Mouse (Mus musculus) neural tube, embryonic 15.5 days (tissue): Measurements from ENCODE around the gene Impg1. TPM values are rescaled to one million over a fixed set of nuclear protein-coding genes. Genes with fewer than 3 reads are reported as not detected.
"Not testable (repeated sequence)": the region's sequence is repeated elsewhere in the genome, so short reads cannot be mapped to it uniquely, and the experiment has no call there.

Experiments
- ATAC-seq: fragments of 200-750 bp; cut with Nextera tagmentation; 2 replicates; pipeline ENCODE4 v1.8.0; 2017; ENCODE audit warnings: mild to moderate bottlenecking, moderate TSS enrichment, moderate library complexity; ENCODE audit not compliant: low FRiP score
- H3K27ac ChIP-seq: fragments of 300-500 bp; sonication (generic); replicated peaks from 2 replicates; pipeline ENCODE4 v1.5.1; 2015; ENCODE audit warnings: mild to moderate bottlenecking, inconsistent platforms
- H3K27me3 ChIP-seq: fragments of 300-500 bp; sonication (generic); replicated peaks from 2 replicates; pipeline ENCODE4 v1.6.1; 2015; ENCODE audit warnings: inconsistent platforms
- H3K36me3 ChIP-seq: fragments of 300-500 bp; sonication (generic); 2 replicates; pipeline ENCODE4 v1.6.1; 2015; ENCODE audit warnings: inconsistent platforms
- H3K4me1 ChIP-seq: fragments of 300-500 bp; sonication (generic); 2 replicates; pipeline ENCODE4 v1.6.1; 2015; ENCODE audit warnings: inconsistent platforms
- H3K4me2 ChIP-seq: fragments of 300-500 bp; sonication (generic); 2 replicates; pipeline ENCODE4 v1.6.1; 2015; ENCODE audit warnings: inconsistent platforms, mild to moderate bottlenecking, moderate library complexity
- H3K4me3 ChIP-seq: fragments of 300-500 bp; sonication (generic); replicated peaks from 2 replicates; pipeline ENCODE4 v1.5.1; 2015; ENCODE audit warnings: mild to moderate bottlenecking, inconsistent platforms
- H3K9ac ChIP-seq: fragments of 300-500 bp; sonication (generic); replicated peaks from 2 replicates; pipeline ENCODE4 v1.6.1; 2015; ENCODE audit warnings: mild to moderate bottlenecking, inconsistent platforms
- H3K9me3 ChIP-seq: fragments of 300-500 bp; sonication (generic); replicated peaks from 2 replicates; pipeline ENCODE4 v1.6.1; 2016; ENCODE audit warnings: inconsistent platforms
- WGBS: fragments of 180-500 bp; shearing (Covaris S2); methylation state at CpG from one replicate; pipeline ENCODE4 v1.1.7; 2015; ENCODE audit warnings: mixed read lengths; 5-methylcytosine and 5-hydroxymethylcytosine counted together
- polyA plus RNA-seq: library from polyadenylated mRNA; unstranded; fragments of >200 nt; fragmentation: Nextera tagmentation; extraction: Ambion mirVana; gene quantifications from 2 replicates; pipeline ENCODE4 v1.2.1, GENCODE M21; 2015

The Impg1 gene
- polyA plus RNA-seq, 1 experiment from 2014 or later, result 0.05 TPM

GRCm38 (mm10) chr9:80341756-80342155, 123.5 kb downstream of the Impg1 start:
- Histone ChIP-seq H3K27ac (no peak overlapping the region), H3K36me3 (no peaks in the 10 kb centered on the region), H3K4me1 (no peaks in the 10 kb centered on the region), H3K4me2 (no peak overlapping the region), H3K27me3 (no peaks in the 10 kb centered on the region), H3K9me3 (no peaks in the 10 kb centered on the region), H3K4me3 (no peak overlapping the region), H3K9ac (no peak overlapping the region)
- no peak for ATAC-seq
- 97% methylated on average over 16 of the region's 16 CpGs for WGBS

- no peaks in the 10 kb centered on the region for H3K4me1 ChIP-seq
- no peak overlapping the region for H3K4me2 ChIP-seq
- no peak for ATAC-seq
- no peak overlapping the region for H3K4me3 ChIP-seq
- H3K27ac ChIP-seq, result no peak overlapping the region
- no peaks in the 10 kb centered on the region for H3K9me3 ChIP-seq
- no peaks in the 10 kb centered on the region for H3K36me3 ChIP-seq
- WGBS, result 61% methylated on average over 1 of the region's 1 CpGs
- H3K9ac ChIP-seq, result no peak overlapping the region
- no peaks in the 10 kb centered on the region for H3K27me3 ChIP-seq
Observed at GRCm38 (mm10) chr9:80340927-80341326, 124.4 kb downstream of the Impg1 start.

GRCm38 (mm10) chr9:80338026-80338425, 127.3 kb downstream of the Impg1 start:
- ATAC-seq, result no peak
- Histone ChIP-seq H3K36me3 (no peaks in the 10 kb centered on the region), H3K9ac (no peak overlapping the region), H3K9me3 (no peaks in the 10 kb centered on the region), H3K27ac (no peak overlapping the region), H3K4me3 (no peak overlapping the region), H3K4me2 (no peak overlapping the region), H3K27me3 (peaks cover under 1% of the 10 kb centered on the region; the same call in 1 of the 2 replicates), H3K4me1 (no peaks in the 10 kb centered on the region)
- 90% methylated on average over 6 of the region's 6 CpGs for WGBS

- Histone ChIP-seq H3K36me3 (no peaks in the 10 kb centered on the region), H3K9ac (no peak overlapping the region), H3K9me3 (no peaks in the 10 kb centered on the region), H3K27me3 (peaks cover 7% of the 10 kb centered on the region; the same call in 1 of the 2 replicates), H3K27ac (no peak overlapping the region), H3K4me2 (no peak overlapping the region), H3K4me3 (no peak overlapping the region), H3K4me1 (peaks cover 5% of the 10 kb centered on the region; the same call in 1 of the 2 replicates)
- no peak for ATAC-seq
- 81% methylated on average over 13 of the region's 13 CpGs for WGBS
Observed at GRCm38 (mm10) chr9:80335660-80336357, 129.5 kb downstream of the Impg1 start.

- ATAC-seq, result no peak
- Histone ChIP-seq H3K27ac (no peak overlapping the region), H3K4me1 (peaks cover 5% of the 10 kb centered on the region; the same call in 1 of the 2 replicates), H3K36me3 (no peaks in the 10 kb centered on the region), H3K27me3 (peaks cover 7% of the 10 kb centered on the region; the same call in 1 of the 2 replicates), H3K4me2 (no peak overlapping the region), H3K4me3 (no peak overlapping the region), H3K9ac (no peak overlapping the region), H3K9me3 (no peaks in the 10 kb centered on the region)
- WGBS, result 61% methylated on average over 14 of the region's 14 CpGs
Observed at GRCm38 (mm10) chr9:80333998-80334605, 131.2 kb downstream of the Impg1 start.

GRCm38 (mm10) chr9:80333466-80333865, 131.8 kb downstream of the Impg1 start:
- Histone ChIP-seq H3K4me1 (peaks cover 5% of the 10 kb centered on the region; the same call in 1 of the 2 replicates), H3K27me3 (peaks cover 7% of the 10 kb centered on the region; the same call in 1 of the 2 replicates), H3K36me3 (no peaks in the 10 kb centered on the region), H3K4me2 (no peak overlapping the region), H3K4me3 (no peak overlapping the region), H3K9ac (no peak overlapping the region), H3K9me3 (no peaks in the 10 kb centered on the region), H3K27ac (no peak overlapping the region)
- WGBS, result 51% methylated on average over 8 of the region's 8 CpGs
- ATAC-seq, result no peak

GRCm38 (mm10) chr9:80332153-80332552, 133.1 kb downstream of the Impg1 start:
- no peaks in the 10 kb centered on the region for H3K36me3 ChIP-seq
- H3K9me3 ChIP-seq, result no peaks in the 10 kb centered on the region
- H3K27ac ChIP-seq, result no peak overlapping the region
- H3K4me2 ChIP-seq, result peak overlapping the region; percentile 64
- no peak overlapping the region for H3K9ac ChIP-seq
- peaks cover 7% of the 10 kb centered on the region; the same call in 1 of the 2 replicates for H3K27me3 ChIP-seq
- ATAC-seq, result peak; percentile 81
- peak overlapping the region; percentile 28 for H3K4me3 ChIP-seq
- WGBS, result 22% methylated on average over 14 of the region's 14 CpGs
- peaks cover 5% of the 10 kb centered on the region; the same call in 1 of the 2 replicates for H3K4me1 ChIP-seq

GRCm38 (mm10) chr9:80321051-80321887, 144.0 kb downstream of the Impg1 start:
- not testable (repeated sequence) for H3K27ac ChIP-seq, ATAC-seq, H3K4me3 ChIP-seq, H3K9me3 ChIP-seq, H3K4me2 ChIP-seq, H3K4me1 ChIP-seq, H3K9ac ChIP-seq, H3K27me3 ChIP-seq, H3K36me3 ChIP-seq
- 97% methylated on average over 2 of the region's 2 CpGs for WGBS

GRCm38 (mm10) chr9:80318027-80318426, 147.3 kb downstream of the Impg1 start:
- WGBS, result 89% methylated on average over 6 of the region's 6 CpGs
- no peaks in the 10 kb centered on the region for H3K36me3 ChIP-seq
- H3K4me1 ChIP-seq, result no peaks in the 10 kb centered on the region
- no peak overlapping the region for H3K4me3 ChIP-seq
- no peaks in the 10 kb centered on the region for H3K9me3 ChIP-seq
- H3K9ac ChIP-seq, result no peak overlapping the region
- no peak overlapping the region for H3K4me2 ChIP-seq
- H3K27me3 ChIP-seq, result no peaks in the 10 kb centered on the region
- ATAC-seq, result no peak
- H3K27ac ChIP-seq, result no peak overlapping the region

GRCm38 (mm10) chr9:80315922-80316321, 149.4 kb downstream of the Impg1 start:
- 93% methylated on average over 6 of the region's 6 CpGs for WGBS

GRCm38 (mm10) chr9:80313610-80314009, 151.7 kb downstream of the Impg1 start:
- Histone ChIP-seq H3K27me3 (no peaks in the 10 kb centered on the region), H3K36me3 (no peaks in the 10 kb centered on the region), H3K4me3 (no peak overlapping the region), H3K4me1 (no peaks in the 10 kb centered on the region), H3K4me2 (no peak overlapping the region), H3K27ac (no peak overlapping the region), H3K9ac (no peak overlapping the region), H3K9me3 (no peaks in the 10 kb centered on the region)
- ATAC-seq, result no peak
- WGBS, result 85% methylated on average over 5 of the region's 5 CpGs

More at GRCm38 (mm10) chr9:80315922-80316321, 149.4 kb downstream of the Impg1 start:
- H3K4me3 ChIP-seq, result no peak overlapping the region
- ATAC-seq, result no peak
- H3K9ac ChIP-seq, result no peak overlapping the region
- no peaks in the 10 kb centered on the region for H3K4me1 ChIP-seq
- no peak overlapping the region for H3K4me2 ChIP-seq
- H3K27me3 ChIP-seq, result no peaks in the 10 kb centered on the region
- H3K36me3 ChIP-seq, result no peaks in the 10 kb centered on the region
- no peaks in the 10 kb centered on the region for H3K9me3 ChIP-seq
- H3K27ac ChIP-seq, result no peak overlapping the region
